Mouse (Mus musculus): Measurements from ENCODE around the gene Nxpe4. TPM values are rescaled to one million over a fixed set of nuclear protein-coding genes. Genes with fewer than 3 reads are reported as not detected.

Nxpe4 gene
- polyA plus RNA-seq, 1 experiment from 2014 or later: 8.0 TPM

GRCm38 (mm10) chr9:48373232-48373878 lies 211.5 kb downstream of the Nxpe4 start:
- Histone ChIP-seq H3K4me1 (ENCODE audit: control insufficient read depth, insufficient read depth, low read length) (no peaks in the 10 kb centered on the region), H3K9me3 (ENCODE audit: control insufficient read depth, low read length) (no peaks in the 10 kb centered on the region), H3K27ac (replicated peaks; ENCODE audit: low read depth, low read length) (no peak overlapping the region), H3K36me3 (ENCODE audit: control insufficient read depth, insufficient read depth, low read length) (no peaks in the 10 kb centered on the region), H3K9ac (replicated peaks; ENCODE audit: low read length) (no peak overlapping the region), H3K27me3 (ENCODE audit: control insufficient read depth, insufficient read depth, low read length) (no peaks in the 10 kb centered on the region), H3K4me2 (ENCODE audit: low read length) (no peak overlapping the region), H3K4me3 (replicated peaks; ENCODE audit: low read depth, low read length) (no peak overlapping the region)
- DNase-seq (no peak), ATAC-seq (ENCODE audit: low FRiP score, low TSS enrichment) (no peak)
- WGBS: 72% methylated on average over 4 of the region's 4 CpGs

- no peak overlapping the region for H3K27ac ChIP-seq (replicated peaks; ENCODE audit: low read depth, low read length)
- H3K4me1 ChIP-seq (ENCODE audit: control insufficient read depth, insufficient read depth, low read length): no peaks in the 10 kb centered on the region
- 78% methylated on average over 2 of the region's 2 CpGs for WGBS
- no peak overlapping the region for H3K9ac ChIP-seq (replicated peaks; ENCODE audit: low read length)
- no peaks in the 10 kb centered on the region for H3K36me3 ChIP-seq (ENCODE audit: control insufficient read depth, insufficient read depth, low read length)
- ATAC-seq (ENCODE audit: low FRiP score, low TSS enrichment) (no peak), DNase-seq (no peak)
- H3K27me3 ChIP-seq (ENCODE audit: control insufficient read depth, insufficient read depth, low read length): no peaks in the 10 kb centered on the region
- H3K4me2 ChIP-seq (ENCODE audit: low read length): no peak overlapping the region
- H3K4me3 ChIP-seq (replicated peaks; ENCODE audit: low read depth, low read length): no peak overlapping the region
- H3K9me3 ChIP-seq (ENCODE audit: control insufficient read depth, low read length): no peaks in the 10 kb centered on the region
These were observed 212.5 kb downstream of the Nxpe4 start for GRCm38 (mm10) chr9:48374357-48374756.

GRCm38 (mm10) chr9:48388451-48388850 lies 226.6 kb downstream of the Nxpe4 start:
- no peak overlapping the region for H3K9ac ChIP-seq (replicated peaks; ENCODE audit: low read length)
- DNase-seq (no peak), ATAC-seq (ENCODE audit: low FRiP score, low TSS enrichment) (no peak)
- 84% methylated on average over 4 of the region's 4 CpGs for WGBS
- no peaks in the 10 kb centered on the region for H3K9me3 ChIP-seq (ENCODE audit: control insufficient read depth, low read length)
- no peak overlapping the region for H3K4me3 ChIP-seq (replicated peaks; ENCODE audit: low read depth, low read length)
- no peak overlapping the region for H3K4me2 ChIP-seq (ENCODE audit: low read length)
- H3K27me3 ChIP-seq (ENCODE audit: control insufficient read depth, insufficient read depth, low read length): no peaks in the 10 kb centered on the region
- H3K36me3 ChIP-seq (ENCODE audit: control insufficient read depth, insufficient read depth, low read length): no peaks in the 10 kb centered on the region
- no peak overlapping the region for H3K27ac ChIP-seq (replicated peaks; ENCODE audit: low read depth, low read length)
- H3K4me1 ChIP-seq (ENCODE audit: control insufficient read depth, insufficient read depth, low read length): no peaks in the 10 kb centered on the region

- Histone ChIP-seq H3K4me3 (replicated peaks; ENCODE audit: low read depth, low read length) (no peak overlapping the region), H3K27ac (replicated peaks; ENCODE audit: low read depth, low read length) (no peak overlapping the region), H3K9me3 (ENCODE audit: control insufficient read depth, low read length) (no peaks in the 10 kb centered on the region), H3K4me2 (ENCODE audit: low read length) (no peak overlapping the region), H3K4me1 (ENCODE audit: control insufficient read depth, insufficient read depth, low read length) (no peaks in the 10 kb centered on the region), H3K36me3 (ENCODE audit: control insufficient read depth, insufficient read depth, low read length) (no peaks in the 10 kb centered on the region), H3K9ac (replicated peaks; ENCODE audit: low read length) (no peak overlapping the region), H3K27me3 (ENCODE audit: control insufficient read depth, insufficient read depth, low read length) (no peaks in the 10 kb centered on the region)
- 77% methylated on average over 3 of the region's 3 CpGs for WGBS
- ATAC-seq (ENCODE audit: low FRiP score, low TSS enrichment) (no peak), DNase-seq (no peak)
These were observed 228.2 kb downstream of the Nxpe4 start for GRCm38 (mm10) chr9:48389983-48390382.

GRCm38 (mm10) chr9:48403590-48404209 lies 241.9 kb downstream of the Nxpe4 start:
- Histone ChIP-seq H3K9me3 (ENCODE audit: control insufficient read depth, low read length) (no peaks in the 10 kb centered on the region), H3K27me3 (ENCODE audit: control insufficient read depth, insufficient read depth, low read length) (no peaks in the 10 kb centered on the region), H3K9ac (replicated peaks; ENCODE audit: low read length) (no peak overlapping the region), H3K4me3 (replicated peaks; ENCODE audit: low read depth, low read length) (no peak overlapping the region), H3K4me2 (ENCODE audit: low read length) (no peak overlapping the region), H3K36me3 (ENCODE audit: control insufficient read depth, insufficient read depth, low read length) (no peaks in the 10 kb centered on the region), H3K27ac (replicated peaks; ENCODE audit: low read depth, low read length) (no peak overlapping the region), H3K4me1 (ENCODE audit: control insufficient read depth, insufficient read depth, low read length) (no peaks in the 10 kb centered on the region)
- DNase-seq: no peak
- WGBS: 96% methylated on average over 10 of the region's 10 CpGs
- ATAC-seq (ENCODE audit: low FRiP score, low TSS enrichment): no peak

DNA sequence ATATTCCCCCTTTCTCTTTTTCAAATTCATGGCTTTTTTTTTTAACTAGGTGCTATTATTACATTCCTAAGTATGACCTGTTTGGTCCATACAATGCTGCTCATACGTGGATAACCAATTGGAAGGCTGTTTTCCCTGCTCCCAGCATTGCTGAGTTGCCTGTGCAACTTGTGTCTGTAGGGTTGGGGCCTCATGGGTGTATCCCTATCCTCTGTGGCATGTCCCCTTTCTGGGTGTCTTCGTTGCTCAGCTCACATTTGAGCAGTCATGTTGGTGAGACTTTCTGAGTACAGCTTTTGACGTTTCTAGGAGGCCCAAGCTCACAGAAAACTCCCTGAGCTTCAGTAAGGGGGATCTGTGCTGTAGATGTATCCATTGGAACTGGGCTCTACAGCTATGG lies 242.9 kb downstream of the Nxpe4 start:
- Histone ChIP-seq H3K27me3 (ENCODE audit: control insufficient read depth, insufficient read depth, low read length) (no peaks in the 10 kb centered on the region), H3K4me3 (replicated peaks; ENCODE audit: low read depth, low read length) (no peak overlapping the region), H3K27ac (replicated peaks; ENCODE audit: low read depth, low read length) (no peak overlapping the region), H3K36me3 (ENCODE audit: control insufficient read depth, insufficient read depth, low read length) (no peaks in the 10 kb centered on the region), H3K9me3 (ENCODE audit: control insufficient read depth, low read length) (no peaks in the 10 kb centered on the region), H3K4me1 (ENCODE audit: control insufficient read depth, insufficient read depth, low read length) (no peaks in the 10 kb centered on the region), H3K4me2 (ENCODE audit: low read length) (no peak overlapping the region), H3K9ac (replicated peaks; ENCODE audit: low read length) (no peak overlapping the region)
- no peak for ATAC-seq (ENCODE audit: low FRiP score, low TSS enrichment)
- no peak for DNase-seq
- WGBS: 60% methylated on average over 3 of the region's 3 CpGs

- Histone ChIP-seq H3K4me3 (replicated peaks; ENCODE audit: low read depth, low read length) (no peak overlapping the region), H3K9ac (replicated peaks; ENCODE audit: low read length) (no peak overlapping the region), H3K4me2 (ENCODE audit: low read length) (no peak overlapping the region), H3K27me3 (ENCODE audit: control insufficient read depth, insufficient read depth, low read length) (no peaks in the 10 kb centered on the region), H3K4me1 (ENCODE audit: control insufficient read depth, insufficient read depth, low read length) (no peaks in the 10 kb centered on the region), H3K36me3 (ENCODE audit: control insufficient read depth, insufficient read depth, low read length) (no peaks in the 10 kb centered on the region), H3K27ac (replicated peaks; ENCODE audit: low read depth, low read length) (no peak overlapping the region), H3K9me3 (ENCODE audit: control insufficient read depth, low read length) (no peaks in the 10 kb centered on the region)
- WGBS: 86% methylated on average over 10 of the region's 10 CpGs
- DNase-seq (no peak), ATAC-seq (ENCODE audit: low FRiP score, low TSS enrichment) (no peak)
These were observed 245.9 kb downstream of the Nxpe4 start for GRCm38 (mm10) chr9:48407549-48408327.

DNA sequence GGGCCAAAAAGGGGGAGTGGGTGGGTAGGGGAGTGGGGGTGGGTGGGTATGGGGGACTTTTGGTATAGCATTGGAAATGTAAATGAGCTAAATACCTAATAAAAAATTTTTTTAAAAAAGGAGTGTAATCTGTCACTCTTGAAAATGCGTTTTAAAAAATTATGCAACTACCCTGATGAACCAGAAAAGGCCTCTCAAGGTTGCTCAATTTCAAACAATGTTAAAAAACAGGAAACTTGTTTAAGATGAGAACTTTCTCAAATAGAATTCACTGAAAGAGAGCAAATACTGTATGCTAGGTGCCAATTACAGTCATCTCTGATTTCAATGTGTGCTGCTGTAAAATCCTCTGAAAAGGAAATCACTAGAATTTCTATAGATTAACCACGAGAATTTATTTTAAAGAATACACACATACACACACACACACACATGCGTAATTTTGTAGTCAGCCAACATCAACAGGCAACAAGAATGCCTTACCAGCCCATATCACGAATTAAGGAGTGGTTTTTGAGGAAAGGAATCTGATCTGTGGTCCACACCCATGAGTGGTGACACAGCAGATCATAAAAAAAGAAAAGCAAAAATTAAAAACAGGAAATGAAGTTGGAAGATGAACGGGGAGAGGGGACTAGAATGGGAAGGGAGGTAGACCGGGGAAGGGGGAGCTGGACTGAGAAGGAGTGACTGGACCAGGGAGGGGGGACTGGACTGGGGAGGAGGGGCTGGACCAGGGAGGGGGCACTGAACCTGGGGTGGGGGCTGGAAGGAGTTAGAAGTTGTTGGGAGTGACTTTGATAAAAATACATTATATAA lies 248.6 kb downstream of the Nxpe4 start:
- Histone ChIP-seq H3K27me3 (ENCODE audit: control insufficient read depth, insufficient read depth, low read length) (no peaks in the 10 kb centered on the region), H3K4me1 (ENCODE audit: control insufficient read depth, insufficient read depth, low read length) (no peaks in the 10 kb centered on the region), H3K4me2 (ENCODE audit: low read length) (no peak overlapping the region), H3K27ac (replicated peaks; ENCODE audit: low read depth, low read length) (no peak overlapping the region), H3K36me3 (ENCODE audit: control insufficient read depth, insufficient read depth, low read length) (no peaks in the 10 kb centered on the region), H3K4me3 (replicated peaks; ENCODE audit: low read depth, low read length) (no peak overlapping the region), H3K9me3 (ENCODE audit: control insufficient read depth, low read length) (no peaks in the 10 kb centered on the region), H3K9ac (replicated peaks; ENCODE audit: low read length) (no peak overlapping the region)
- ATAC-seq (ENCODE audit: low FRiP score, low TSS enrichment) (no peak), DNase-seq (no peak)
- whole genome bisulfite sequencing: 92% methylated on average over 6 of the region's 6 CpGs

All from midbrain, embryonic 14.5 days (tissue).